ENCODE assay signal across 15 mouse cellular contexts in genomic region chr14:11833678-11834077, GRCm38 (mm10).
"Had no signal": no experiment of that assay in that cellular context is flagged by ENCODE, and none has a peak within 500 bp of the region (broad histone marks: within the 10 kb centered on the region; RNA-seq: fewer than 3 reads in every experiment).

No protein-coding gene starts in this region.

- ATAC-seq: hindbrain, postnatal 0 days; lung, postnatal 0 days; midbrain, embryonic 15.5 days had no signal

- H3K27ac ChIP-seq: hindbrain, postnatal 0 days; limb, embryonic 13.5 days; liver, embryonic 14.5 days; midbrain, embryonic 15.5 days; neural tube, embryonic 12.5 days had no signal

- H3K27me3 ChIP-seq: limb, embryonic 13.5 days; midbrain, embryonic 15.5 days; neural tube, embryonic 12.5 days had no signal

- H3K9me3 ChIP-seq: limb, embryonic 13.5 days; midbrain, embryonic 15.5 days; neural tube, embryonic 12.5 days had no signal

- H3K4me2 ChIP-seq: limb, embryonic 13.5 days; midbrain, embryonic 11.5 days; midbrain, embryonic 15.5 days; neural tube, embryonic 12.5 days had no signal

- DNase-seq: left cerebral cortex, postnatal 4 days; lung, adult 2 months; lung, postnatal 4 days; retina, postnatal 1 day; right cerebral cortex, postnatal 4 days; spleen, adult 18-20 months; thymus, adult 18-20 months; thymus, postnatal 25 days had no signal

- H3K36me3 ChIP-seq: limb, embryonic 13.5 days; midbrain, embryonic 15.5 days; neural tube, embryonic 12.5 days had no signal

- H3K4me1 ChIP-seq: neural tube, embryonic 12.5 days had no signal

- H3K9ac ChIP-seq: limb, embryonic 13.5 days; liver, embryonic 14.5 days; midbrain, embryonic 15.5 days; neural tube, embryonic 12.5 days had no signal

- H3K4me3 ChIP-seq: limb, embryonic 13.5 days; midbrain, embryonic 15.5 days; neural tube, embryonic 12.5 days had no signal
